In the genomic region with DNA sequence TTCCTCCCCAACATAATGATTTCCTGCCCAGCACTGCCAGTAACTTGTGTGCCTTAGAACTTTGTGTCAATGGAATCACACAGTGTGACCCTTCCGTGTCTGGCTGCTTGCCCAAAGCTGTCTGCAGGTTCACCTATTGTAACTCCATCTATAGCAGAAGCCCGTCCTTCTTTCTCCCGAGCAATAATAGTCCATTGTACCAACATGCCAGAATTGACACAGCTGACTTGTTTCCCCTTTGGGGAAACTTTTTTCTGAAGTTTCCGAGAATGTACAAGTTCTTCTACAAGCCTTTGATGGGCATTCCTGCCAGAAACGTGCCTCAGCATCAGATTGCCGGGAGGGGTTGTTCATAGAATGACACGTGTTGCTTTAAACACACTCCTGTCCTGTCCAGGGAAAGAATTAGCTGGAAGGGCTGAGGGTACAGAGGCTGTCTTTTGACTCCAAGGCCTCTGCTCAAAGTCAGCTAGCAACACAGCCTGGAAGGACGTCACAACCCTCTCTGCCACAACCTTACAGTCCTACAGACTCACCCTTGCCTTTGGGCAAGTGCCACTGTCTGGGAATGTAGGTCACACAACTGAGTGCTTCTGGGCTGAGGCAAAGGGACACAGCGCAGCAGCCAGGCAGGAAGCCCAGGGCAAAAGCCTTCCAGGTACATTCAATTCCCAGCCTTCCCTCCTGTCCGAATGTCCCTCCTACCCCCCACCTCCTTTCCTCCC, we compare ENCODE assay signal across 11 mouse cellular contexts.
DNase-seq lines count a peak whose midpoint lies in the region; ATAC-seq and TF ChIP-seq lines count a peak whose summit lies in the region.
"Had no signal": no experiment of that assay in that cellular context is flagged by ENCODE, and none has a peak within 500 bp of the region (broad histone marks: within the 10 kb centered on the region; RNA-seq: fewer than 3 reads in every experiment).

No protein-coding gene starts in this region.

- no peaks in the 10 kb centered on the region for H3K4me1 ChIP-seq in embryonic facial prominence, embryonic 11.5 days (ENCODE audit: control insufficient read depth, insufficient read depth, low read length)
- H3K4me1 ChIP-seq in embryonic facial prominence, embryonic 10.5 days: peaks cover 16% of the 10 kb centered on the region
- H3K4me1 ChIP-seq in stomach, embryonic 16.5 days (ENCODE audit: control insufficient read depth, insufficient read depth, low read length): peaks cover 9% of the 10 kb centered on the region
- H3K4me1 ChIP-seq in stomach, postnatal 0 days (replicated peaks; ENCODE audit: control insufficient read depth, insufficient read depth): no peaks in the 10 kb centered on the region
- peaks cover 15% of the 10 kb centered on the region; the same call in 1 of the 2 replicates for H3K4me1 ChIP-seq in kidney, adult 2 months (ENCODE audit: control insufficient read depth, insufficient read depth, low read length)
- H3K4me1 ChIP-seq: liver, embryonic 15.5 days had no signal

- H3K9me3 ChIP-seq in embryonic facial prominence, embryonic 11.5 days (replicated peaks; ENCODE audit: control insufficient read depth, low read length): no peaks in the 10 kb centered on the region
- no peaks in the 10 kb centered on the region for H3K9me3 ChIP-seq in embryonic facial prominence, embryonic 10.5 days
- H3K9me3 ChIP-seq in stomach, embryonic 16.5 days (replicated peaks; ENCODE audit: control insufficient read depth, low read length): no peaks in the 10 kb centered on the region
- H3K9me3 ChIP-seq in stomach, postnatal 0 days (ENCODE audit: control insufficient read depth, low read length): no peaks in the 10 kb centered on the region
- H3K9me3 ChIP-seq: liver, embryonic 15.5 days had no signal

- no peaks in the 10 kb centered on the region for H3K27me3 ChIP-seq in embryonic facial prominence, embryonic 11.5 days (ENCODE audit: control insufficient read depth, insufficient read depth, low read length)
- H3K27me3 ChIP-seq in embryonic facial prominence, embryonic 10.5 days (replicated peaks; ENCODE audit: low read depth, poor library complexity, severe bottlenecking): no peaks in the 10 kb centered on the region
- no peaks in the 10 kb centered on the region for H3K27me3 ChIP-seq in stomach, embryonic 16.5 days (ENCODE audit: control insufficient read depth, insufficient read depth, low read length)
- no peaks in the 10 kb centered on the region for H3K27me3 ChIP-seq in stomach, postnatal 0 days (ENCODE audit: control insufficient read depth, insufficient read depth, low read length)
- H3K27me3 ChIP-seq in kidney, adult 2 months (replicated peaks; ENCODE audit: control insufficient read depth, insufficient read depth, low read length): no peaks in the 10 kb centered on the region
- H3K27me3 ChIP-seq: liver, embryonic 15.5 days had no signal

- no peak overlapping the region for H3K9ac ChIP-seq in embryonic facial prominence, embryonic 11.5 days (replicated peaks; ENCODE audit: low read length)
- H3K9ac ChIP-seq in stomach, embryonic 16.5 days (ENCODE audit: low read length): no peak overlapping the region
- H3K9ac ChIP-seq in stomach, postnatal 0 days (ENCODE audit: low read length): no peak overlapping the region
- H3K9ac ChIP-seq: liver, embryonic 15.5 days had no signal

- TF ChIP-seq CTCF in stomach, postnatal 0 days (IDR thresholded peaks at IDR 0.05; ENCODE audit: low read depth): no peak
- no peak for TF ChIP-seq CTCF in kidney, adult 2 months (conservative IDR thresholded peaks at IDR 0.05; ENCODE audit: insufficient read depth, insufficient read length, low read depth, low read length)

- TF ChIP-seq EP300 in stomach, postnatal 0 days (optimal IDR thresholded peaks at IDR 0.05): no peak

- DNase-seq in embryonic facial prominence, embryonic 11.5 days (ENCODE audit: low spot score): peak; percentile 9
- DNase-seq in embryonic facial prominence, embryonic 10.5 days (ENCODE audit: low spot score): no peak
- no peak for DNase-seq in stomach, postnatal 0 days (ENCODE audit: low spot score)
- DNase-seq in kidney, adult 2 months: peak; percentile 79
- DNase-seq in frontal cortex, postnatal 10 days (ENCODE audit: low spot score in 2 of 2): no peak
- no peak for DNase-seq in left cerebral cortex, adult 11 months (ENCODE audit: low spot score)
- no peak for DNase-seq in spleen, postnatal 10 days (ENCODE audit: low spot score in 2 of 2)
- DNase-seq: B cell, adult 2 months; cerebellum, adult 9-10 months had no signal

- TF ChIP-seq POLR2A in kidney, adult 2 months (IDR thresholded peaks at IDR 0.05; ENCODE audit: low read depth, low read length): no peak

- no peaks in the 10 kb centered on the region for H3K36me3 ChIP-seq in embryonic facial prominence, embryonic 11.5 days (replicated peaks; ENCODE audit: control insufficient read depth, insufficient read depth, low read depth, low read length)
- H3K36me3 ChIP-seq in embryonic facial prominence, embryonic 10.5 days (replicated peaks): no peaks in the 10 kb centered on the region
- no peaks in the 10 kb centered on the region for H3K36me3 ChIP-seq in stomach, embryonic 16.5 days (ENCODE audit: control insufficient read depth, insufficient read depth, low read length)
- no peaks in the 10 kb centered on the region for H3K36me3 ChIP-seq in stomach, postnatal 0 days (ENCODE audit: control insufficient read depth, insufficient read depth, low read length)
- no peaks in the 10 kb centered on the region for H3K36me3 ChIP-seq in kidney, adult 2 months (ENCODE audit: control insufficient read depth, insufficient read depth, low read length)
- H3K36me3 ChIP-seq: liver, embryonic 15.5 days had no signal

- H3K4me3 ChIP-seq in embryonic facial prominence, embryonic 11.5 days (ENCODE audit: low read depth, low read length): no peak overlapping the region
- H3K4me3 ChIP-seq in embryonic facial prominence, embryonic 10.5 days: no peak overlapping the region
- no peak overlapping the region for H3K4me3 ChIP-seq in stomach, embryonic 16.5 days (replicated peaks; ENCODE audit: low read length)
- no peak overlapping the region for H3K4me3 ChIP-seq in stomach, postnatal 0 days (ENCODE audit: low read depth, low read length)
- H3K4me3 ChIP-seq in kidney, adult 2 months (ENCODE audit: insufficient read depth, low read depth, low read length): no peak overlapping the region
- H3K4me3 ChIP-seq: liver, embryonic 15.5 days had no signal

- 48% methylated on average over 10 of the region's 10 CpGs for WGBS in embryonic facial prominence, embryonic 11.5 days
- 54% methylated on average over 10 of the region's 10 CpGs for WGBS in embryonic facial prominence, embryonic 10.5 days
- 61% methylated on average over 10 of the region's 10 CpGs for WGBS in stomach, embryonic 16.5 days
- WGBS in stomach, postnatal 0 days: 57% methylated on average over 10 of the region's 10 CpGs
- 28% methylated on average over 10 of the region's 10 CpGs for WGBS in kidney, adult 2 months

- H3K4me2 ChIP-seq in embryonic facial prominence, embryonic 11.5 days (ENCODE audit: low read depth, low read length): no peak overlapping the region
- no peak overlapping the region for H3K4me2 ChIP-seq in stomach, embryonic 16.5 days (ENCODE audit: low read depth, low read length)
- H3K4me2 ChIP-seq in stomach, postnatal 0 days (replicated peaks; ENCODE audit: low read depth): no peak overlapping the region
- H3K4me2 ChIP-seq: liver, embryonic 15.5 days had no signal

- no peak overlapping the region for H3K27ac ChIP-seq in embryonic facial prominence, embryonic 11.5 days (replicated peaks; ENCODE audit: low read depth, low read length)
- no peak overlapping the region; the same call in 1 of the 2 replicates for H3K27ac ChIP-seq in embryonic facial prominence, embryonic 10.5 days (replicated peaks)
- H3K27ac ChIP-seq in stomach, embryonic 16.5 days (ENCODE audit: low read length): 0 out of 2 replicates have a peak overlapping the region, but pooled peaks have one; percentile 15
- H3K27ac ChIP-seq in stomach, postnatal 0 days (replicated peaks): no peak overlapping the region
- no peak overlapping the region for H3K27ac ChIP-seq in kidney, adult 2 months (ENCODE audit: insufficient read depth, low read depth, low read length)
- H3K27ac ChIP-seq: liver, embryonic 15.5 days had no signal

- ATAC-seq in embryonic facial prominence, embryonic 11.5 days (replicated peaks; ENCODE audit: insufficient number of reproducible peaks, low FRiP score, low TSS enrichment, low read depth): no peak
- no peak for ATAC-seq in stomach, embryonic 16.5 days (ENCODE audit: insufficient read depth, low FRiP score)
- ATAC-seq in stomach, postnatal 0 days (ENCODE audit: low FRiP score, low TSS enrichment): no peak

Comparison
In these comparisons a context has a peak if more than half of its experiments do, and no peak if none do; other contexts are left out.
1. DNase-seq: peak in embryonic facial prominence, embryonic 11.5 days (single experiment) and kidney, adult 2 months (single experiment); none in embryonic facial prominence, embryonic 10.5 days (single experiment), stomach, postnatal 0 days (single experiment), frontal cortex, postnatal 10 days (0 of 2), left cerebral cortex, adult 11 months (single experiment) and spleen, postnatal 10 days (0 of 2).